Mouse (Mus musculus) limb, embryonic 10.5 days (tissue): ENCODE measurements around the gene Slc12a8. TPM values are rescaled to one million over a fixed set of nuclear protein-coding genes. Genes with fewer than 3 reads are reported as not detected.

Source experiments
- DNase-seq: peaks from one replicate; pipeline ENCODE4 v3.0.0-alpha.2; 2017; ENCODE audit warnings: low spot score
- H3K27ac ChIP-seq: fragments of 300-500 bp; sonication (generic); 2 replicates; pipeline ENCODE4 v1.5.1; 2016; ENCODE audit warnings: mild to moderate bottlenecking
- H3K27me3 ChIP-seq: fragments of 300-500 bp; sonication (generic); 2 replicates; pipeline ENCODE4 v1.6.1; 2016; ENCODE audit warnings: low read depth, mild to moderate bottlenecking; ENCODE audit not compliant: poor library complexity, severe bottlenecking
- H3K36me3 ChIP-seq: fragments of 300-500 bp; sonication (generic); 2 replicates; pipeline ENCODE4 v1.6.1; 2016; ENCODE audit warnings: mild to moderate bottlenecking, moderate library complexity
- H3K4me1 ChIP-seq: fragments of 300-500 bp; sonication (generic); 2 replicates; pipeline ENCODE4 v1.6.1; 2016
- H3K4me3 ChIP-seq: fragments of 300-500 bp; sonication (generic); 2 replicates; pipeline ENCODE4 v1.5.1; 2016; ENCODE audit warnings: mild to moderate bottlenecking, moderate library complexity
- H3K9me3 ChIP-seq: fragments of 300-500 bp; sonication (generic); replicated peaks from 2 replicates; pipeline ENCODE4 v1.6.1; 2016; ENCODE audit warnings: mild to moderate bottlenecking
- WGBS: fragments of 180-500 bp; shearing (Covaris S2); methylation state at CpG from one replicate; pipeline ENCODE4 v1.1.7; 2016; 5-methylcytosine and 5-hydroxymethylcytosine counted together
- polyA plus RNA-seq: library from polyadenylated mRNA; unstranded; fragments of >200 nt; fragmentation: Nextera tagmentation; extraction: Ambion mirVana; gene quantifications from 2 replicates; pipeline ENCODE4 v1.2.1, GENCODE M21; 2016

Gene Slc12a8
- polyA plus RNA-seq, 1 experiment from 2014 or later: 0.60 TPM

DNA sequence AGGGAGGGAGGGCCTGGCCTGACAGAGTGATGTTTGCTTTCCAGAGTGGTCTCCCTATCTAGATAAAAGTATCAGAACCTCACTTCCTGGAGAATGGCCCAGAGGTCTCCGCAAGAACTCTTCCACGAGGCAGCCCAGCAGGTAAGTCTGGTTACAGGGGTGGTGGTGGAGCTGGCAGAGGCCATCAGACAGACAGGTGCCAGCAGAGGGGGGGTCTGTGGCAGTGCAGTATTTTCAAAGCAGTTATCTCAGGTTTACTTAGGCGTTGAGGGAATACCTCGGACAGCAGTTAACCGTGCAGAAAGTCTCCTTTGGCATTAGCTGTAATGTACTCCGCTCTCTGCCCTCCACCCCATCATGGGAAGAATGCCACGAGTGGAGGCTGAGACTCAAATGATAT is 1.1 kb downstream of the Slc12a8 start:
- H3K27ac ChIP-seq: 0 out of 2 replicates have a peak overlapping the region, but pooled peaks have one; percentile 69
- 77% methylated on average over 7 of the region's 7 CpGs for WGBS

DNA sequence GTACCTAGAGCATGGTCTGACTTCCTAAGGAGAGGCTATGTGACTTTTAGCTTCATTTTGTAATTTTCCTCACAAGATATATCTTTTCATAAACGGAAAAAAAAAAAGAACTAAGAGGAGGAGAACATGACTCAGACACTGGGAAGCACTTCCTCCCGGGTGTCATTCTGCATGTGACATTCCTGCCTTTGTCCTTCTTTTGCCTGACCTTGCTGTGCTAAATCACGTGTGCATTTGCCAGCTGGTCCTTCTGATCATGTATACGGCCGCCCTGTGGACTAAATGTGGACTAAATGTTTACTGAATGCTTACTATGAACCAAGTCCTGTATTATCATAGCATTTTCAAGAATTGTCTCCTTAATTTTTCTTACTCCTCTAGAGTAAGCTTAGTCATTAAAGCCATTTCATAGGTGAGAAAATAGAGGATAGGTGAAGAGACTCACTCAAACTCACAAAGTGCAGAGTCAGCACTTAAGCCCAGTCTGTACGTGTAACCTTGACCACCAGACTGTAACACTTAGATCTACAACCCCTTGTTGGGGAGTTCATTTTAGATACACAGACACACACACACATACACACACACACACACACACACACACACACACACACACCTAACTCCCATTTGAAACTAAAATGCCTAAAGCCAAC is 2.9 kb downstream of the Slc12a8 start:
- 87% methylated on average over 6 of the region's 6 CpGs for WGBS
- H3K36me3 ChIP-seq: no peaks in the 10 kb centered on the region
- H3K4me1 ChIP-seq: peaks cover 18% of the 10 kb centered on the region
- no peak overlapping the region for H3K27ac ChIP-seq
- no peaks in the 10 kb centered on the region for H3K9me3 ChIP-seq
- no peak for DNase-seq
- peaks cover 14% of the 10 kb centered on the region for H3K27me3 ChIP-seq
- H3K4me3 ChIP-seq: no peak overlapping the region

More for the DNA sequence above, 1.1 kb downstream of the Slc12a8 start:
- no peak for DNase-seq
- no peaks in the 10 kb centered on the region for H3K9me3 ChIP-seq
- peaks cover 18% of the 10 kb centered on the region for H3K4me1 ChIP-seq
- H3K27me3 ChIP-seq: peaks cover 14% of the 10 kb centered on the region
- H3K4me3 ChIP-seq: no peak overlapping the region
- no peaks in the 10 kb centered on the region for H3K36me3 ChIP-seq

DNA sequence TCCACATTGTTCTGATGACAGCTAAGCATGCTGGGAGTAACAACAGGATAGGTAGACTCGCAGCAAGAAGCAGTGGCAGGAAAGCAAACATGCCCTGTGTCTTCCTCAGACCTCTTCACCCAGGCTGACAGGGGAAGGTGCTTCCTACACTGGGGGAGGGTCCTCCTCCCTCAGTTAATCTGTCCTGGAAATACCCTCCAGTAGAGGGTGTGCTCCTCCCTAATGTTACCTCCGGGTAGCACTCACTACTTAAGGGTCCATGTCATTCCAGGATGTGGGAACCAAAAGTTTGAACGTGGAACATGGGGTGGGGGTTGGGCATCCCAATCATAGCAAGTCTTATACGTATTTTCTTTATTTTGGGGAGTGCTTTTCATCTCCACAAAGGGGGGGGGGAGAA is 5.4 kb downstream of the Slc12a8 start:
- Histone ChIP-seq H3K4me3 (no peak overlapping the region), H3K27ac (no peak overlapping the region), H3K4me1 (peaks cover 9% of the 10 kb centered on the region), H3K9me3 (no peaks in the 10 kb centered on the region), H3K27me3 (peaks cover 9% of the 10 kb centered on the region), H3K36me3 (no peaks in the 10 kb centered on the region)
- WGBS: 71% methylated on average over 4 of the region's 4 CpGs
- no peak for DNase-seq

DNA sequence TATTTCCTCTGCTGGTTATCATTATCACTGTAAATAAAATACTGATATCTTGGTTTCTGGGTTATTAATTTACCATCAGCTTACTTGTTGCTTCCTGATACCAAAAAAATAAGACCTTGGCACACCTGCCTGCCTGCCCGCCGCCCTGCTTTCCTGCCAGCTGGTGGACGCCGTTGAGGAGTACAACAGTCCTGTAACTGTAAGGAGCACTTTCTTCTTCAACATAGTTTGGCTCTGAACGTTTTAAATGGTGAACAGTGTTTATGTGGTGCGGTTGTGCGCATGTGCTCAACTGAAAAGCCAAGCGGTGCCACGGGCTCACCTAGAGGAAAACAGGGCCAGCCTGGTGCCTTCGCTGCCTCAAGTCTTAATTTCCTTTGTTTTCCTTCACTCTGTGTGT is 6.4 kb downstream of the Slc12a8 start:
- Histone ChIP-seq H3K4me3 (no peak overlapping the region), H3K27me3 (no peaks in the 10 kb centered on the region), H3K9me3 (no peaks in the 10 kb centered on the region), H3K4me1 (peaks cover 5% of the 10 kb centered on the region), H3K27ac (no peak overlapping the region), H3K36me3 (no peaks in the 10 kb centered on the region)
- no peak for DNase-seq
- WGBS: 88% methylated on average over 10 of the region's 10 CpGs

DNA sequence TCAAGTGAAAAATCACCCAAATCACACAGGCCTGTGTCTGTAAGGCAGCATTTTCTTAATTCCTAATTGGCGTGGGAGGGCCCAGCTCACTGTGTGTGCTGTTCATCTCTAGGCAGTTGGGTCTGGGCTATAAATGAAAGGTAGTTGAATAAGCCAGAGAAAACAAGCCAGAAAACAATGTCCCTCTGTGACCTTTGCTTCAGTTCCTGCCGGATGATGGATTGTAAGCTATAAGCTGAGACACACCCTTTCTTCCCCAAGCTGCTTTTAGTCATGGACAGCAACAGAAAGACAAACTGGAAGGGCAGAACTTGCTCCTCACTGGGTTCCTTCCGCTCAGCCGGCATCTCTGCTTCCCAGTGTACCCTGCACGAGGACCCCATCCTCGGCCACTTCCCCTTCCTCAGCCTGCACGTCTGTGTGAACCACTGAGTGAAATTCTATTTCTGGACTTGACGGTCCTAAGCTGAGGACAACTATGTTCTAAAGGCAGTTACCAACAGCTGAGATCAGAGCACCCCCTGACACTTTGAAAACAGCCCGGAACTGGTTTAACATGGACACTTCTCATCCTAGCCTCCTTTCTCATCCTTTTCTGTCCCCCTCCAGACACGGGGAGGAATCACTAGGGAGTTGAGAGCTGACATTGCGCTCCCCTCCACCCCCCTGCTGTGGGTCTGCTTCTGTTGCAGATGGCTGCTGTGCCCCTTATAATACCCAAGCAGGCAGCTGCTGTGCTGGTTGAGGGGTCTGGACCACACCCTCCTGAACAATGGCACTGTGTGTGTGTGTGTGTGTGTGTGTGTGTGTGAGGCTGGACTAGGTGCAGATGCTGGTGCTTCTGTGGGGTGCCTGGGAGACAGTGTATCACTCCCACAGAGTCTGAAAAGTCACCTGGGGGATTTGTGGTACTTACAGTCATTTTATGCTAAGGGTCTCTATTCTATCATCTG is 12.7 kb downstream of the Slc12a8 start:
- Histone ChIP-seq H3K4me3 (no peak overlapping the region), H3K9me3 (no peaks in the 10 kb centered on the region), H3K36me3 (no peaks in the 10 kb centered on the region), H3K27me3 (no peaks in the 10 kb centered on the region), H3K4me1 (peaks cover 21% of the 10 kb centered on the region), H3K27ac (peak overlapping the region; percentile 64)
- no peak for DNase-seq
- WGBS: 79% methylated on average over 11 of the region's 11 CpGs

DNA sequence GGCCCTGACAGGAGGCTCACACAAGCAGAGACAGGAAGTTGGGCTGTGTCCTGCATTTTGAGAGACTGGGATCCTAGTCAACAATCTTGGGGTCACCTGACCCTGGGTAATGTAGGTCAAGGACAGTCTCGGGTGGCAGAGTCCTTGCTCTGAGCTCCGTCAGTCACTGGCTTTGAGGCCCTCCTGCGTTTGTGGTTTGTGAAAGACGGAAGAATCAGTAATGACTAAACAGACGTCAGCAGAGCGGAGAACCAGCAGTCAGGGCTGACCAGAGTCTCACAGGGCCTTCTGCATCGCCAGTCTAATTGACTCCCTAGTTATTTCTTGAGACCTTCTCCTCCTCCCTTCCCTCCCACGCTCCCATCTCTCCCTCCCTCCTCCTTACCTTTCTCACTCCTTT is 14.1 kb downstream of the Slc12a8 start:
- H3K36me3 ChIP-seq: no peaks in the 10 kb centered on the region
- no peak overlapping the region for H3K27ac ChIP-seq
- peaks cover 21% of the 10 kb centered on the region for H3K4me1 ChIP-seq
- no peak overlapping the region for H3K4me3 ChIP-seq
- WGBS: 84% methylated on average over 8 of the region's 8 CpGs
- H3K9me3 ChIP-seq: no peaks in the 10 kb centered on the region
- DNase-seq: no peak
- H3K27me3 ChIP-seq: no peaks in the 10 kb centered on the region

DNA sequence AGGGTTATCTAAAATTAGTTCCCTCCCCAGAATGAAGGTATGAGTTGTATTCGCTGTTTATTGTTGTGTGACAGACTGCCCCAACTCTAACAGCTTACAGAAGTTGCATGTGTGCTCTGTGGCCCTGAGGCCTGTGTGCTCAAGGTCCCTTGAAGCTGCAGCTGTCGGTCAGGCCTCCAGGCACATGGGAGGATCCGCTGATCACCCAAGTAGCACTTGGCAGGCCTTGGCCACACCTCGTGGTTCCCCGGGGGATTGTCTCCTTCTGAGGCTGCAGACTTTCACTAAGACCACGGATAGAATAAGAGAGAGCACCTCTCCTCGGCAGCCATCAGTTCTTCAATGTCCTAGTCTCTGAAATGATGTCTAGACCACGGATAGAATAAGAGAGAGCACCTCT is 19.3 kb downstream of the Slc12a8 start:
- Histone ChIP-seq H3K27me3 (no peaks in the 10 kb centered on the region), H3K9me3 (no peaks in the 10 kb centered on the region), H3K36me3 (no peaks in the 10 kb centered on the region), H3K4me3 (no peak overlapping the region), H3K27ac (no peak overlapping the region), H3K4me1 (no peaks in the 10 kb centered on the region)
- 79% methylated on average over 8 of the region's 8 CpGs for WGBS
- DNase-seq: no peak

DNA sequence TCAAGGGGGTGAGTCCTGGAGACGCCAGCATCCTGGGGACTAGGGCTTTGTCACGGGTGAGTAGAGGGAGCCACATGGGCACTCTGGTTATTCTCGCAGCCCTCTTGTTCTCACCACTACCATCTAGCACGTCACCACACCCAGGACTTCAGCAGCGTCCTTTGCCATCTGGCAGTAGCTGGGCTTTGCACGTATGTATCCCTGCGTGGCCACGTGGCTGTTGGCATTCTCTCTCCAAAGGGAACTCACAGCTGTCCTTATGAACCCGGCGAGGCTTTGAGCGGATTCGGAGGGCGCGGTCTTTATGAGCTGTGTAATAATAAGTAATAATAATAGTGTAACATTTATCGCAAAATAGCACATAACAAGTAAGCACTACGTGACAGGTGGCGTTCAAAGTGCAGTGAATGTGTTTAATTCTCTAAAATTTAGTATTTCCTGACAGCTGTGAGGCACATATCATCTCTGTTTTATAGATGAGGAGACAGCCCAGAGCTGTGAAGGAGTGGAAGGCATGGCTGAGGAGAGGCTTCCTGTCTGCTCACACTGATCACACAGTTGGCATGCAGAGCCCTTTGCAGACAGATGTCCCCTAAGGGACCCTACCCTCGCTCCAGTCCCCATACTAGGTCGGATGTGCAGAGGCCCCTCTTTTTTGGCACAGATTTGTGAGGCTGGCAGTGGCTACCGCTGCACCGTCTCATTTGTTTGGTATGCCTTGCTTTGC is 20.5 kb downstream of the Slc12a8 start:
- no peak overlapping the region for H3K4me3 ChIP-seq
- no peak for DNase-seq
- 90% methylated on average over 21 of the region's 21 CpGs for whole genome bisulfite sequencing
- H3K4me1 ChIP-seq: no peaks in the 10 kb centered on the region
- no peaks in the 10 kb centered on the region for H3K9me3 ChIP-seq
- no peak overlapping the region for H3K27ac ChIP-seq
- no peaks in the 10 kb centered on the region for H3K36me3 ChIP-seq
- H3K27me3 ChIP-seq: no peaks in the 10 kb centered on the region

DNA sequence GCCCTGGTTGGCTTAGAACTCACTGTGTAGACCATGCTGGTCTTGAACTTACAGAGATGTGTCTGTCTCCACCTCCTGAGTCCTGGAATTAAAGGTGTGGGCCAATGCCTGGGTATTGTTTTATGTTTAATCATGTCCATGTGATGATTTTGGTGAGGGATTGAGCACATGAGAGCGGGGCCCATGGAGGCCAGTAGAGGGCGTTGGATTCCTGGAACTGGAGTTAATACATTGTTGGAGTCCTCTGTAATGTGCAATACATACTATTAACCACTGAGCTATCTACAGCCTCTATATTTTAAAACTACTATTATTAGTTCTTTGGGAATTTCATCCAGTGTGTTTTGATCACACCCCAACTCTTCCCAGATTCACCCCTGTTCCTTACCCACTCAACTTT is 27.2 kb downstream of the Slc12a8 start:
- H3K4me3 ChIP-seq: no peak overlapping the region
- no peaks in the 10 kb centered on the region for H3K9me3 ChIP-seq
- no peak for DNase-seq
- no peaks in the 10 kb centered on the region for H3K4me1 ChIP-seq
- H3K27ac ChIP-seq: no peak overlapping the region
- H3K27me3 ChIP-seq: no peaks in the 10 kb centered on the region
- no peaks in the 10 kb centered on the region for H3K36me3 ChIP-seq
- WGBS: 97% methylated on average over 2 of the region's 2 CpGs

DNA sequence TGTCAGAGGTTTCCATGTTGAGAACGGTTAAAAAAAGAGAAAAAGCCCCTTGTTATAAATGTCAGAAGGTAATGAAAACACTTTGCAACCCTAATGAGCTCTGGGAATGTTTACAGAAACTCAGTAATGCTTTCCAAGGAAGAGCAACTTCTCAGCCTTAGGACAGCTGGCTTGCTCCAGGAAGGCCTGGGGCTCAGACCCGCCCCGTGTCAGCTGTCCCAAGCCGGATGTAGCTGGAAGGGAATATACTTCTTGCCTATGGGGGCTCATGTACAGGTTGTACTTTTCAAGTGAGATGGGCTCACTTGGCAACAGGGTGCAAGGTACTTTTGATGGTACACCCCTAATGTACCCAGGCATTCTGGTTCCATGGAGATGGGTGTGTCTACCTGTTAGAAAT is 28.4 kb downstream of the Slc12a8 start:
- Histone ChIP-seq H3K27me3 (no peaks in the 10 kb centered on the region), H3K4me1 (no peaks in the 10 kb centered on the region), H3K27ac (no peak overlapping the region), H3K36me3 (no peaks in the 10 kb centered on the region), H3K9me3 (no peaks in the 10 kb centered on the region), H3K4me3 (no peak overlapping the region)
- WGBS: 88% methylated on average over 4 of the region's 4 CpGs
- DNase-seq: no peak

DNA sequence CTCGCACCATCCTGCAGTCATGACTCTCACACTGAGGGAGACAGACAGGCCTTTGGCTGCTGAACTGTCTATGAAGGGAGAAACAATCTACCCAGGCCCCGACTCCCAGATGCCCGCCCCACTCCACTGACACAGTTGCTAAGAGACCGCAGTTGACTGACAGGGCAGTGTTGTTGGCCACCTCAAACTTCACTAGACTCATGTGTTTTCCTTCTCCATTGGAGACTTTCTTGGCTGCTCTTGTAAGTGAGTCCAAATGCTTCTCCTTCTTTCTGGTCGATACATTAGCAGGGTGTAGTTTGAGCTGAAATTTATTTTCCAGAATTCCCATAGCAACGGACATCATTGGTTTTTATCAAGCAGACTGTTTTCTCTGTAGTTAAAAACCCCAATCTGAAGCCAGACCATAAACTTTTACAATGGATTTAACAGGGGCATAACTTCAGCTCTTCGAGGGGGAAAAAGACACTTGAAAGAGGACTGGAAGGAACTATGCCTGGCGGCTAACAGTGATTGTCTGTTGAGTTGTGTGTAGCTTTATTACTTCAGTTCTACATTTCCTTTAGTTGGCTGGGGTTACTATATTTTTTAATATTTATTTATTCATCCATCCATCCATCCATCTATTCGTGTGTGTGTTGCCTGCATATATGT is 36.7 kb downstream of the Slc12a8 start:
- H3K9me3 ChIP-seq: no peaks in the 10 kb centered on the region
- H3K27me3 ChIP-seq: no peaks in the 10 kb centered on the region
- H3K27ac ChIP-seq: no peak overlapping the region
- peaks cover 10% of the 10 kb centered on the region; the same call in 1 of the 2 replicates for H3K4me1 ChIP-seq
- DNase-seq: no peak
- H3K4me3 ChIP-seq: no peak overlapping the region
- 66% methylated on average over 9 of the region's 9 CpGs for WGBS
- no peaks in the 10 kb centered on the region for H3K36me3 ChIP-seq

DNA sequence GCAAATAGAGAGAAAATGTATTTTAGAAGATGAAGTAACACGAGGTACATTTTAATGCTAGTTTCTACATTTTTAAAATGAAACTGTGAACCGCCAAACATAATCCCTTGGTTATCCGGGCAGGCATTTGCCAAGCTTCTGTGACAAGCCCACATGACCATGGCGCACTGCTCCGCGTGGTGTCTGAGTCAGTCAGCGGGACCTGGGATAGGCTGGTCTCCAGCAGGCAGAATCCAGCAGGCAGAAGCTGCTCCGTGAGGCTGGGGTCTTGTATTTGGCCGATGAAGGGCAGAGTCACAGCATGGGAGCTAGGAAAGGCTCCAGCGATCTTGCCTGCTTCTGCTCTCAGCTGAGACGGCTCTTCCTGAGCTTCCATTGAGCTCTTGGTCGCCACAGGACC is 41.0 kb downstream of the Slc12a8 start:
- 88% methylated on average over 12 of the region's 12 CpGs for WGBS
- Histone ChIP-seq H3K36me3 (no peaks in the 10 kb centered on the region), H3K27me3 (no peaks in the 10 kb centered on the region), H3K9me3 (no peaks in the 10 kb centered on the region), H3K27ac (no peak overlapping the region), H3K4me3 (no peak overlapping the region), H3K4me1 (peaks cover 19% of the 10 kb centered on the region)
- DNase-seq: no peak
